Comparison of ENCODE assay signal across 23 mouse cellular contexts in genomic region chr10:108506917-108507316, GRCm38 (mm10).
DNase-seq lines count a peak whose midpoint lies in the region; ATAC-seq and TF ChIP-seq lines count a peak whose summit lies in the region.
"Had no signal": no experiment of that assay in that cellular context is flagged by ENCODE, and none has a peak within 500 bp of the region (broad histone marks: within the 10 kb centered on the region; RNA-seq: fewer than 3 reads in every experiment).

No protein-coding gene starts in this region.

- no peak overlapping the region for H3K4me3 ChIP-seq in heart, embryonic 10.5 days
- H3K4me3 ChIP-seq in left cerebral cortex, adult 2 months, result no peak overlapping the region

- H3K27me3 ChIP-seq in heart, embryonic 10.5 days (ENCODE audit: insufficient read depth, poor library complexity, severe bottlenecking), result no peaks in the 10 kb centered on the region
- H3K27me3 ChIP-seq: CH12.LX, Patski had no signal

- no peak for TF ChIP-seq CTCF in left cerebral cortex, adult 2 months (IDR thresholded peaks at IDR 0.05)

- H3K27ac ChIP-seq in heart, embryonic 10.5 days, result peak overlapping the region; percentile 42; the same call in 1 of the 2 replicates
- H3K27ac ChIP-seq in left cerebral cortex, adult 2 months, result peak overlapping the region; percentile 69

- no peaks in the 10 kb centered on the region for H3K36me3 ChIP-seq in heart, embryonic 10.5 days
- H3K36me3 ChIP-seq: G1E had no signal

- no peak for DNase-seq in frontal cortex, postnatal 25 days (ENCODE audit: low spot score in 2 of 2)
- peak; percentile 42 for DNase-seq in heart, embryonic 10.5 days (ENCODE audit: low spot score)
- DNase-seq in heart, adult 11 months, result no peak
- DNase-seq in left cerebral cortex, adult 2 months (ENCODE audit: extremely low spot score in 1 of 2, low spot score in 2 of 2), result no peak
- DNase-seq in left cerebral cortex, adult 9 months (ENCODE audit: low spot score in 2 of 2), result no peak
- peak; percentile 58 for DNase-seq in brain, adult 2 months (ENCODE audit: low read depth, low spot score)
- DNase-seq in right cerebral cortex, adult 2 months (ENCODE audit: low spot score in 2 of 2), result no peak
- DNase-seq: adrenal gland, adult 2 months; adrenal gland, adult 8-10 months; adrenal gland, postnatal 10 days; adrenal gland, postnatal 14 days; adrenal gland, postnatal 25 days; adrenal gland, postnatal 36 days; B cell, adult 2 months; cerebellum, adult 11 months; cerebellum, adult 11-12 months; cerebellum, adult 18-20 months had no signal

- H3K9me3 ChIP-seq in heart, embryonic 10.5 days, result no peaks in the 10 kb centered on the region
- H3K9me3 ChIP-seq: G1E had no signal

- H3K4me1 ChIP-seq in heart, embryonic 10.5 days, result peaks cover 18% of the 10 kb centered on the region

- WGBS in heart, embryonic 10.5 days, result 83% methylated on average over 4 of the region's 4 CpGs

- ATAC-seq in frontal cortex, adult (ENCODE audit: low TSS enrichment), result peak; percentile 61
- ATAC-seq: activated CD4-positive, CD25-positive, alpha-beta regulatory T cell, adult 4 months; CD4-positive, CD25-positive, alpha-beta regulatory T cell, adult 4 months; Patski had no signal

- intact Hi-C loops in left cerebral cortex, adult 2 months (cut with DNase I), result no loop called here

Comparison
In these comparisons a context has a peak if more than half of its experiments do, and no peak if none do; other contexts are left out.
1. DNase-seq: peak in heart, embryonic 10.5 days (single experiment) and brain, adult 2 months (single experiment); none in frontal cortex, postnatal 25 days (0 of 2), heart, adult 11 months (single experiment), left cerebral cortex, adult 2 months (0 of 2), left cerebral cortex, adult 9 months (0 of 2) and right cerebral cortex, adult 2 months (0 of 2).